Mouse (Mus musculus) hindbrain, embryonic 11.5 days (tissue): ENCODE results near the gene Cog1. TPM values are rescaled to one million over a fixed set of nuclear protein-coding genes. Genes with fewer than 3 reads are reported as not detected.
"Not testable (repeated sequence)": the region's sequence is repeated elsewhere in the genome, so short reads cannot be mapped to it uniquely, and the experiment has no call there.

Source experiments
- ATAC-seq: fragments of 200-750 bp; cut with Nextera tagmentation; 2 replicates; pipeline ENCODE4 v1.8.0; 2017; ENCODE audit warnings: mild to moderate bottlenecking, moderate TSS enrichment, moderate library complexity; ENCODE audit not compliant: low FRiP score
- DNase-seq: peaks from one replicate; pipeline ENCODE4 v3.0.0-alpha.2; 2015; ENCODE audit warnings: low spot score
- H3K27ac ChIP-seq: fragments of 300-500 bp; sonication (generic); 2 replicates; pipeline ENCODE4 v1.5.1; 2014; ENCODE audit warnings: mild to moderate bottlenecking, low read depth, low read length
- H3K27me3 ChIP-seq: fragments of 300-500 bp; sonication (generic); 2 replicates; pipeline ENCODE4 v1.6.1; 2014; ENCODE audit warnings: mild to moderate bottlenecking, low read length, moderate library complexity, mixed read lengths; ENCODE audit not compliant: control insufficient read depth, insufficient read depth
- H3K36me3 ChIP-seq: fragments of 300-500 bp; sonication (generic); 2 replicates; pipeline ENCODE4 v1.6.1; 2014; ENCODE audit warnings: mild to moderate bottlenecking, low read length, moderate library complexity, mixed read lengths; ENCODE audit not compliant: control insufficient read depth, insufficient read depth
- H3K4me1 ChIP-seq: fragments of 300-500 bp; sonication (generic); replicated peaks from 2 replicates; pipeline ENCODE4 v1.6.1; 2014; ENCODE audit warnings: low read length, mixed read lengths; ENCODE audit not compliant: control insufficient read depth, insufficient read depth
- H3K4me2 ChIP-seq: fragments of 300-500 bp; sonication (generic); replicated peaks from 2 replicates; pipeline ENCODE4 v1.6.1; 2014; ENCODE audit warnings: mild to moderate bottlenecking, low read depth, low read length
- H3K4me3 ChIP-seq: fragments of 300-500 bp; sonication (generic); 2 replicates; pipeline ENCODE4 v1.5.1; 2014; ENCODE audit warnings: low read depth, low read length
- H3K9ac ChIP-seq: fragments of 300-500 bp; sonication (generic); 2 replicates; pipeline ENCODE4 v1.6.1; 2014; ENCODE audit warnings: low read depth, low read length
- H3K9me3 ChIP-seq: fragments of 300-500 bp; sonication (generic); 2 replicates; pipeline ENCODE4 v1.6.1; 2016; ENCODE audit warnings: low read length; ENCODE audit not compliant: control insufficient read depth
- WGBS: fragments of 180-500 bp; shearing (Covaris S2); extraction: QIAGEN DNeasy Blood & Tissue Kit; methylation state at CpG from one replicate; pipeline ENCODE4 v1.1.7; 2014; 5-methylcytosine and 5-hydroxymethylcytosine counted together
- polyA plus RNA-seq: library from polyadenylated mRNA; unstranded; fragments of >200 nt; fragmentation: Nextera tagmentation; extraction: Ambion mirVana; gene quantifications from 2 replicates; pipeline ENCODE4 v1.2.1, GENCODE M21; 2014

Cog1 gene
- polyA plus RNA-seq, 1 experiment from 2014 or later, result 37.6 TPM

GRCm38 (mm10) chr11:113654561-113655270 is 5.7 kb downstream of the Cog1 start:
- Histone ChIP-seq H3K4me1 (no peaks in the 10 kb centered on the region; the same call in none of the 2 replicates), H3K27ac (no peak overlapping the region), H3K36me3 (peaks cover 32% of the 10 kb centered on the region), H3K4me3 (no peak overlapping the region), H3K27me3 (no peaks in the 10 kb centered on the region), H3K9me3 (no peaks in the 10 kb centered on the region), H3K9ac (no peak overlapping the region), H3K4me2 (no peak overlapping the region)
- DNase-seq, result no peak
- WGBS, result 81% methylated on average over 18 of the region's 18 CpGs
- no peak for ATAC-seq

- Histone ChIP-seq H3K9me3 (no peaks in the 10 kb centered on the region), H3K4me1 (no peaks in the 10 kb centered on the region; the same call in none of the 2 replicates), H3K4me2 (no peak overlapping the region), H3K9ac (no peak overlapping the region), H3K36me3 (peaks cover 35% of the 10 kb centered on the region), H3K27me3 (no peaks in the 10 kb centered on the region), H3K4me3 (no peak overlapping the region), H3K27ac (no peak overlapping the region)
- no peak for ATAC-seq
- DNase-seq, result no peak
- 92% methylated on average over 8 of the region's 8 CpGs for WGBS
Observed at GRCm38 (mm10) chr11:113656511-113656932, 7.6 kb downstream of the Cog1 start.

GRCm38 (mm10) chr11:113657221-113657620 is 8.3 kb downstream of the Cog1 start:
- WGBS, result 65% methylated on average over 4 of the region's 4 CpGs
- no peak for DNase-seq
- no peak for ATAC-seq
- no peak overlapping the region for H3K4me3 ChIP-seq
- no peak overlapping the region for H3K9ac ChIP-seq
- no peaks in the 10 kb centered on the region for H3K9me3 ChIP-seq
- no peak overlapping the region for H3K27ac ChIP-seq
- no peaks in the 10 kb centered on the region; the same call in none of the 2 replicates for H3K4me1 ChIP-seq
- H3K27me3 ChIP-seq, result no peaks in the 10 kb centered on the region
- peaks cover 35% of the 10 kb centered on the region for H3K36me3 ChIP-seq
- H3K4me2 ChIP-seq, result no peak overlapping the region

- ATAC-seq (no peak), DNase-seq (no peak)
- no peaks in the 10 kb centered on the region for H3K9me3 ChIP-seq
- no peak overlapping the region for H3K27ac ChIP-seq
- no peak overlapping the region for H3K4me2 ChIP-seq
- peaks cover 32% of the 10 kb centered on the region for H3K36me3 ChIP-seq
- no peaks in the 10 kb centered on the region for H3K4me1 ChIP-seq
- H3K27me3 ChIP-seq, result no peaks in the 10 kb centered on the region
- H3K4me3 ChIP-seq, result no peak overlapping the region
- WGBS, result 91% methylated on average over 8 of the region's 8 CpGs
- H3K9ac ChIP-seq, result no peak overlapping the region
Observed at GRCm38 (mm10) chr11:113658319-113658718, 9.3 kb downstream of the Cog1 start.

- no peaks in the 10 kb centered on the region for H3K27me3 ChIP-seq
- H3K36me3 ChIP-seq, result peaks cover 32% of the 10 kb centered on the region
- no peaks in the 10 kb centered on the region for H3K9me3 ChIP-seq
- 92% methylated on average over 4 of the region's 4 CpGs for WGBS
- no peak overlapping the region for H3K9ac ChIP-seq
- no peak overlapping the region for H3K27ac ChIP-seq
- no peaks in the 10 kb centered on the region for H3K4me1 ChIP-seq
- DNase-seq (no peak), ATAC-seq (no peak)
- no peak overlapping the region for H3K4me3 ChIP-seq
- no peak overlapping the region for H3K4me2 ChIP-seq
Observed at GRCm38 (mm10) chr11:113658763-113659162, 9.8 kb downstream of the Cog1 start.

- H3K9ac ChIP-seq, H3K4me3 ChIP-seq, H3K4me1 ChIP-seq, H3K4me2 ChIP-seq, DNase-seq, H3K27ac ChIP-seq, ATAC-seq, H3K27me3 ChIP-seq, H3K9me3 ChIP-seq: not testable (repeated sequence)
- 100% methylated on average over 3 of the region's 3 CpGs for WGBS
- H3K36me3 ChIP-seq, result peaks cover 29% of the 10 kb centered on the region
Observed at GRCm38 (mm10) chr11:113660213-113660612, 11.2 kb downstream of the Cog1 start.

- Histone ChIP-seq H3K9me3 (no peaks in the 10 kb centered on the region), H3K36me3 (peaks cover 24% of the 10 kb centered on the region), H3K4me2 (no peak overlapping the region), H3K27ac (no peak overlapping the region), H3K4me3 (no peak overlapping the region), H3K27me3 (no peaks in the 10 kb centered on the region), H3K9ac (no peak overlapping the region), H3K4me1 (no peaks in the 10 kb centered on the region)
- ATAC-seq (no peak), DNase-seq (no peak)
- WGBS, result 96% methylated on average over 11 of the region's 11 CpGs
Observed at GRCm38 (mm10) chr11:113660940-113661339, 12.0 kb downstream of the Cog1 start.

GRCm38 (mm10) chr11:113661835-113662351 is 12.9 kb downstream of the Cog1 start:
- H3K27me3 ChIP-seq, result no peaks in the 10 kb centered on the region
- ATAC-seq (no peak), DNase-seq (no peak)
- no peak overlapping the region for H3K27ac ChIP-seq
- 94% methylated on average over 18 of the region's 18 CpGs for WGBS
- no peak overlapping the region for H3K4me2 ChIP-seq
- no peaks in the 10 kb centered on the region for H3K4me1 ChIP-seq
- peaks cover 16% of the 10 kb centered on the region for H3K36me3 ChIP-seq
- no peaks in the 10 kb centered on the region for H3K9me3 ChIP-seq
- H3K4me3 ChIP-seq, result no peak overlapping the region
- H3K9ac ChIP-seq, result no peak overlapping the region

GRCm38 (mm10) chr11:113664279-113664678 is 15.3 kb downstream of the Cog1 start:
- no peaks in the 10 kb centered on the region for H3K9me3 ChIP-seq
- ATAC-seq (no peak), DNase-seq (no peak)
- H3K4me1 ChIP-seq, result no peaks in the 10 kb centered on the region
- H3K4me2 ChIP-seq, result no peak overlapping the region
- peaks cover 4% of the 10 kb centered on the region; the same call in 1 of the 2 replicates for H3K36me3 ChIP-seq
- no peaks in the 10 kb centered on the region for H3K27me3 ChIP-seq
- no peak overlapping the region for H3K27ac ChIP-seq
- no peak overlapping the region for H3K9ac ChIP-seq
- no peak overlapping the region for H3K4me3 ChIP-seq
- WGBS, result 85% methylated on average over 2 of the region's 2 CpGs
